Mouse (Mus musculus): ENCODE results near the gene Bpnt1. TPM values are rescaled to one million over a fixed set of nuclear protein-coding genes. Genes with fewer than 3 reads are reported as not detected.

Gene Bpnt1
- polyA plus RNA-seq, 1 experiment, result 20.0 TPM

DNA sequence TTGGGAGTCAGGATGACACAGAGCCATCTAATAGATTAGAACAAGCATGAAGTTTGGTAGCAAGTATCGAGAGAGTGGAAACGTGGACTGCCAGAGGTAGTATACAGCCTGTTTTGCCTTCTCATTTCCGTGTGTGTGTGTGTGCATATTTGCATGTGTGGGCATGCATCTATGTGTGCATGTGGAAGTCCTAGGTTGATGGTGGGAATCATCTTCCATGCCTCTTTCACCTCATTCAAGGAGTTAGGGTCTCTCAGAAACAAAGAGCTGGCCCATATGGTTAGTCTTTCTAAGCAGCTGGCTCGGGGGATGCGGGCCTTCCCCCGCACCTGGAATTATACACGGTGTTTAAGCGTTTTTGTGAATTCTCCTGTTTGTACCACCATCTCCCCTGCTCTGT is 2.1 kb upstream of the Bpnt1 start:
- no peak overlapping the region for H3ac ChIP-seq (ENCODE audit: control insufficient read depth, insufficient read length)
- H3K4me2 ChIP-seq (ENCODE audit: low read depth), result peak overlapping the region; percentile 65
- TF ChIP-seq MAX (IDR thresholded peaks at IDR 0.05; ENCODE audit: low read depth), result no peak
- TF ChIP-seq E2F4 (IDR thresholded peaks at IDR 0.05; ENCODE audit: insufficient read depth), result no peak
- no peak for TF ChIP-seq SRF (IDR thresholded peaks at IDR 0.05; ENCODE audit: control insufficient read depth, insufficient read length, low read depth)
- H3K4me3 ChIP-seq, result peak overlapping the region; percentile 62
- peaks cover 22% of the 10 kb centered on the region for H3K79me2 ChIP-seq (ENCODE audit: control insufficient read depth, insufficient read depth)
- H3K27me3 ChIP-seq (ENCODE audit: control insufficient read depth, insufficient read depth, insufficient read length), result no peaks in the 10 kb centered on the region
- H3K36me3 ChIP-seq (ENCODE audit: control insufficient read depth, insufficient read depth), result peaks cover 13% of the 10 kb centered on the region

DNA sequence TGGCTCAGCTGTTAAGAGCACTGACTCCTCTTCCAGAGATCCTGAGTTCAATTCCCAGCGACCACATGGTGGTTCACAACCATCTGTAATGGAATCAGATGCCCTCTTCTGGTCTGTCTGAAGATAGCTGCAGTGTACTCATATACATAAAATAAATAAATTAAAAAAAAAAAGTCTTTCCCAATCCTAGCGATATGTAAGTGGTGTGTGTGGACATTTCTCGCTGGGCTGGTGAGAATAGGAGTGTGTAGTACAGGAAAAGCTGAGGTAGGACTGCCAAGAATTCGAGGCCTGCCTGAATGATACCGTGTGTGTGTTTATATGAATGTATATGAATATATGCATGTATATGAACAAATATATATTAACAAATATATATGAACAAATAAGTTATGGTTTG is 585 bp upstream of the Bpnt1 start:
- no peak for TF ChIP-seq MYOG (IDR thresholded peaks at IDR 0.05; ENCODE audit: control insufficient read depth in 1 of 3, insufficient read depth in 1 of 3, insufficient read length in 2 of 3, low read depth in 2 of 3)
- TF ChIP-seq MYOD1 (IDR thresholded peaks at IDR 0.05; ENCODE audit: control insufficient read depth in 1 of 3, insufficient read length in 2 of 3, low read depth in 2 of 3), result no peak
- TF ChIP-seq USF1 (IDR thresholded peaks at IDR 0.05; ENCODE audit: low read depth), result no peak
- TF ChIP-seq CEBPB (IDR thresholded peaks at IDR 0.05; ENCODE audit: insufficient read depth, poor library complexity, severe bottlenecking), result no peak
- no peak for TF ChIP-seq TCF3 (IDR thresholded peaks at IDR 0.05; ENCODE audit: insufficient read length, low read depth)
- TF ChIP-seq TCF12 (IDR thresholded peaks at IDR 0.05; ENCODE audit: insufficient read depth, poor library complexity, severe bottlenecking), result no peak
- no peak for TF ChIP-seq POLR2A (IDR thresholded peaks at IDR 0.05; ENCODE audit: insufficient read length, low read depth)
- Histone ChIP-seq H3K27me3 (ENCODE audit: control insufficient read depth, insufficient read depth, insufficient read length) (no peaks in the 10 kb centered on the region), H3K4me3 (peak overlapping the region; percentile 59), H3ac (ENCODE audit: control insufficient read depth, insufficient read length) (peak overlapping the region; percentile 56), H3K79me2 (ENCODE audit: control insufficient read depth, insufficient read depth) (peaks cover 26% of the 10 kb centered on the region), H3K36me3 (ENCODE audit: control insufficient read depth, insufficient read depth) (peaks cover 5% of the 10 kb centered on the region), H3K4me2 (ENCODE audit: low read depth) (peak overlapping the region; percentile 96)

DNA sequence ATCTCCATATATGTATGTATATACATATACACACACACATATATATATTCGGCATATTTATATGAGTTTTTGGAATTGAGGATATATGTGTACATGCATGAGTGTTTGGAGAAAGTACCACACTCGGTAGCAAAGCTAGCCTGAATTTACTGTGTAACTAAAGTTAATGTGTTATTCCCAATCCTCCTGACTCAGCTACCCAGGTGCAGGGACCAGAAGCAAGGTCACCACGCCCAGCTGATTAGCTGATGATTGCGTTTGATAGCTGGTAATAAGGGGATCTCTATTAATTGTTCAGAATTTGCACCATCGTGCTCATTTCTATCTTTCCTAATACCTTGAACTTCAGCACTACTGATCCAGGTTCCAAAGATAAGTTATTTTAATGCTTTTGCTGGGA is 1.7 kb downstream of the Bpnt1 start:
- Histone ChIP-seq H3K27me3 (ENCODE audit: control insufficient read depth, insufficient read depth, insufficient read length) (no peaks in the 10 kb centered on the region), H3K4me2 (ENCODE audit: low read depth) (peak overlapping the region; percentile 96), H3K4me3 (no peak overlapping the region), H3ac (ENCODE audit: control insufficient read depth, insufficient read length) (no peak overlapping the region), H3K36me3 (ENCODE audit: control insufficient read depth, insufficient read depth) (peaks cover under 1% of the 10 kb centered on the region), H3K79me2 (ENCODE audit: control insufficient read depth, insufficient read depth) (peaks cover 26% of the 10 kb centered on the region)
- no peak for TF ChIP-seq MYOG (IDR thresholded peaks at IDR 0.05; ENCODE audit: control insufficient read depth in 1 of 3, insufficient read depth in 1 of 3, insufficient read length in 2 of 3, low read depth in 2 of 3)
- TF ChIP-seq REST (IDR thresholded peaks at IDR 0.05; ENCODE audit: insufficient read depth, insufficient read length), result no peak
- no peak for TF ChIP-seq SRF (IDR thresholded peaks at IDR 0.05; ENCODE audit: control insufficient read depth, insufficient read length, low read depth)
- no peak for TF ChIP-seq USF1 (IDR thresholded peaks at IDR 0.05; ENCODE audit: low read depth)
- no peak for TF ChIP-seq TCF12 (IDR thresholded peaks at IDR 0.05; ENCODE audit: insufficient read depth, poor library complexity, severe bottlenecking)
- TF ChIP-seq TCF3 (IDR thresholded peaks at IDR 0.05; ENCODE audit: insufficient read length, low read depth), result no peak

DNA sequence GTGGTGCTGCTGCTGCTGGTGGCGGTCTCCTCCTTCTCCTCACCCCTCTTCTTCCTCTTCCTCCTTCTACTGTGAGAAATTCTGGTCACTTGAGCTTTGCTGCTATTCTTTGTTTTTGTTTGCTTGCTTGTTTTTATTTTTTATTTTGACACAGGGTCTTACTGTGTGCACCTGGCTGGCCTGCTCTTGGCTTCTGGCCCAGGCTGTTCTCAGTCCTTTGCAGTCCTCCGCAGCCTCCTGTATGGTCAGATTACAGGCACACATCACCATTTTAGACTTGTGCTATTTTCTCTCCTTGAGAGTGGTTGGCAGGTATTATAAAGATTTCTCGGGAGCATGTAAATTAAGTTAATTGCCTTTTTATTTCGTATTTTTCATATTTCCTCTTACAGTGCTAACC is 2.2 kb downstream of the Bpnt1 start:
- Histone ChIP-seq H3ac (ENCODE audit: control insufficient read depth, insufficient read length) (no peak overlapping the region), H3K4me2 (ENCODE audit: low read depth) (no peak overlapping the region), H3K27me3 (ENCODE audit: control insufficient read depth, insufficient read depth, insufficient read length) (no peaks in the 10 kb centered on the region), H3K79me2 (ENCODE audit: control insufficient read depth, insufficient read depth) (peaks cover 26% of the 10 kb centered on the region), H3K4me3 (no peak overlapping the region), H3K36me3 (ENCODE audit: control insufficient read depth, insufficient read depth) (peaks cover 5% of the 10 kb centered on the region)
- TF ChIP-seq POLR2A (IDR thresholded peaks at IDR 0.05; ENCODE audit: insufficient read length, low read depth) (no peak), CEBPB (IDR thresholded peaks at IDR 0.05; ENCODE audit: insufficient read depth, poor library complexity, severe bottlenecking) (no peak), MYOD1 (IDR thresholded peaks at IDR 0.05; ENCODE audit: control insufficient read depth in 1 of 3, insufficient read length in 2 of 3, low read depth in 2 of 3) (no peak), MAX (IDR thresholded peaks at IDR 0.05; ENCODE audit: low read depth) (no peak), MYOG (IDR thresholded peaks at IDR 0.05; ENCODE audit: control insufficient read depth in 1 of 3, insufficient read depth in 1 of 3, insufficient read length in 2 of 3, low read depth in 2 of 3) (no peak), POLR2AphosphoS2 (IDR thresholded peaks at IDR 0.05; ENCODE audit: insufficient read length, low read depth) (no peak), SRF (IDR thresholded peaks at IDR 0.05; ENCODE audit: control insufficient read depth, insufficient read length, low read depth) (no peak), REST (IDR thresholded peaks at IDR 0.05; ENCODE audit: insufficient read depth, insufficient read length) (no peak), TCF12 (IDR thresholded peaks at IDR 0.05; ENCODE audit: insufficient read depth, poor library complexity, severe bottlenecking) (no peak), TCF3 (IDR thresholded peaks at IDR 0.05; ENCODE audit: insufficient read length, low read depth) (no peak), USF1 (IDR thresholded peaks at IDR 0.05; ENCODE audit: low read depth) (no peak), E2F4 (IDR thresholded peaks at IDR 0.05; ENCODE audit: insufficient read depth) (no peak)

DNA sequence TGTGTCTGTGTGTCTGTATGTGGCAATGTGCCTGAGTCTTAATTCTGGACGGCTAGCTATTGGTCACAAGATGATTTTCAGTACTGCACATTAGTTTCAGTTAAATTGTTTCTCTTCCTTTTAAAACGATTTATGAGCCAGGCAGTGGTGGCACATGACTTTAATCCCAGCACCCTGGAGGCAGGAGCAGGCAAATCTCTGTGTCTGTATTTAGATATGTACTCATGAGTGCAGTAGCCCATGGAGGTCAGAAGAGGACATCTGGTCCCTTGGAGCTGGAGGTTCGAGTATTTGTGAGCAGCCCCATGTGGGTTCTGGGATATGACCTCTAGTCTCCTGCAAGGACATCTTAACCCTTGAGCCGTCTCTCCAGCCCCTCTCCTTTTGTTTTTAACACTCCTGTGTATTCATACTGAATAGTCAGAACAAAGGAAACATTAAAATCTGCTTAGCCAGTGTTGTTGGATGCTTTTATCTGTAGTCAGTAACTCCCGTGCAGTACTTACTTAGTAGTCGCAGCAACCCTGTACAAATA is 3.3 kb downstream of the Bpnt1 start:
- Histone ChIP-seq H3K27me3 (ENCODE audit: control insufficient read depth, insufficient read depth, insufficient read length) (no peaks in the 10 kb centered on the region), H3K4me3 (no peak overlapping the region), H3K79me2 (ENCODE audit: control insufficient read depth, insufficient read depth) (peaks cover 26% of the 10 kb centered on the region), H3K4me2 (ENCODE audit: low read depth) (no peak overlapping the region), H3K36me3 (ENCODE audit: control insufficient read depth, insufficient read depth) (peaks cover 5% of the 10 kb centered on the region), H3ac (ENCODE audit: control insufficient read depth, insufficient read length) (no peak overlapping the region)
- TF ChIP-seq TCF3 (IDR thresholded peaks at IDR 0.05; ENCODE audit: insufficient read length, low read depth) (no peak), MYOD1 (IDR thresholded peaks at IDR 0.05; ENCODE audit: control insufficient read depth in 1 of 3, insufficient read length in 2 of 3, low read depth in 2 of 3) (no peak), REST (IDR thresholded peaks at IDR 0.05; ENCODE audit: insufficient read depth, insufficient read length) (no peak), POLR2AphosphoS2 (IDR thresholded peaks at IDR 0.05; ENCODE audit: insufficient read length, low read depth) (no peak), CEBPB (IDR thresholded peaks at IDR 0.05; ENCODE audit: insufficient read depth, poor library complexity, severe bottlenecking) (no peak), SRF (IDR thresholded peaks at IDR 0.05; ENCODE audit: control insufficient read depth, insufficient read length, low read depth) (no peak), MYOG (IDR thresholded peaks at IDR 0.05; ENCODE audit: control insufficient read depth in 1 of 3, insufficient read depth in 1 of 3, insufficient read length in 2 of 3, low read depth in 2 of 3) (no peak), TCF12 (IDR thresholded peaks at IDR 0.05; ENCODE audit: insufficient read depth, poor library complexity, severe bottlenecking) (no peak), MAX (IDR thresholded peaks at IDR 0.05; ENCODE audit: low read depth) (no peak), USF1 (IDR thresholded peaks at IDR 0.05; ENCODE audit: low read depth) (no peak), POLR2A (IDR thresholded peaks at IDR 0.05; ENCODE audit: insufficient read length, low read depth) (no peak), E2F4 (IDR thresholded peaks at IDR 0.05; ENCODE audit: insufficient read depth) (no peak)
